In the genomic region with DNA sequence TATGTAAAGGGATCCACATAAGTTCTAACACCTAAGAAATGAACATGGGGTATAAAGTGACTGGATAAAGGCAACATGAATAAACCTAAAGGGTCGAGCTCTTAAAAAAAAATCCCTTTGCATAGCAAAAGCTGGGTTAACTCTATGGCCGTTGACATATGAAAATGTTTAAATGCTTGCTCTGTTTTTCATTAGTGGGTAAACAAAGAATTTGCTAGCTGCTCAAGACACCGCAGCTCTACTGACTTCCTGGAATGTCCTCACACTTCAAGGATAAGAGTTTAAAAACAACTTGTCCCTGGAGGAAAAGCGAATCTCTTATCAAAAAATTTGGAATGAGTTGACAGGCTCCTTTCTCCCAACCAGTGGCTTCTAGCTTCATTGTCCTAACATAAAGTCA, we compare ENCODE assay signal across 32 mouse cellular contexts.
DNase-seq lines count a peak whose midpoint lies in the region; ATAC-seq lines count a peak whose summit lies in the region.
"Had no signal": no experiment of that assay in that cellular context is flagged by ENCODE, and none has a peak within 500 bp of the region (broad histone marks: within the 10 kb centered on the region; RNA-seq: fewer than 3 reads in every experiment).

No protein-coding gene starts in this region.

- ATAC-seq in embryonic facial prominence, embryonic 11.5 days (replicated peaks; ENCODE audit: insufficient number of reproducible peaks, low FRiP score, low TSS enrichment, low read depth): no peak
- ATAC-seq in embryonic facial prominence, embryonic 15.5 days (ENCODE audit: insufficient number of reproducible peaks, low FRiP score, low TSS enrichment, low read depth): no peak
- ATAC-seq in erythroblast, adult 5-6 weeks (replicated peaks; ENCODE audit: low FRiP score, poor library complexity, severe bottlenecking): no peak
- ATAC-seq: forebrain, embryonic 13.5 days; forebrain, embryonic 16.5 days; hindbrain, embryonic 16.5 days; inflammation-experienced regulatory T-cells, adult 6 months; intestine, embryonic 16.5 days had no signal

- H3K4me3 ChIP-seq in embryonic facial prominence, embryonic 11.5 days (ENCODE audit: low read depth, low read length): no peak overlapping the region
- H3K4me3 ChIP-seq in embryonic facial prominence, embryonic 10.5 days: no peak overlapping the region
- no peak overlapping the region for H3K4me3 ChIP-seq in embryonic facial prominence, embryonic 15.5 days (replicated peaks)
- no peak overlapping the region for H3K4me3 ChIP-seq in limb, embryonic 10.5 days
- H3K4me3 ChIP-seq: embryonic facial prominence, embryonic 13.5 days; forebrain, embryonic 10.5 days; forebrain, embryonic 13.5 days; heart, embryonic 12.5 days; heart, embryonic 15.5 days; hindbrain, embryonic 10.5 days; hindbrain, embryonic 13.5 days had no signal

- peak; percentile 74 for DNase-seq in embryonic facial prominence, embryonic 11.5 days (ENCODE audit: low spot score)
- no peak for DNase-seq in embryonic facial prominence, embryonic 10.5 days (ENCODE audit: low spot score)
- peak; percentile 9 for DNase-seq in 3T3-L1 (ENCODE audit: low read depth, low spot score)
- no peak for DNase-seq in limb, embryonic 10.5 days (ENCODE audit: low spot score)
- DNase-seq in urinary bladder, postnatal 10 days (ENCODE audit: low spot score): no peak
- DNase-seq in right cerebral cortex, postnatal 25 days: no peak
- DNase-seq: adrenal gland, adult 8-10 months; adrenal gland, postnatal 25 days; B cell, adult 2 months; cerebellum, adult 11-12 months; cerebellum, adult 8-10 months; cerebellum, postnatal 10 days; cerebellum, postnatal 36 days; gastrocnemius, postnatal 10 days; heart, adult 11 months; heart, postnatal 10 days; heart, postnatal 36 days had no signal

- no peaks in the 10 kb centered on the region for H3K36me3 ChIP-seq in embryonic facial prominence, embryonic 11.5 days (replicated peaks; ENCODE audit: control insufficient read depth, insufficient read depth, low read depth, low read length)
- peaks cover 82% of the 10 kb centered on the region for H3K36me3 ChIP-seq in embryonic facial prominence, embryonic 10.5 days (replicated peaks)
- 0 out of 2 replicates have a peak, but pooled peaks cover 13% of the 10 kb centered on the region for H3K36me3 ChIP-seq in embryonic facial prominence, embryonic 15.5 days
- H3K36me3 ChIP-seq in limb, embryonic 10.5 days: peaks cover 78% of the 10 kb centered on the region
- H3K36me3 ChIP-seq: G1E; heart, embryonic 12.5 days; heart, embryonic 15.5 days had no signal

- H3K9me3 ChIP-seq in embryonic facial prominence, embryonic 11.5 days (replicated peaks; ENCODE audit: control insufficient read depth, low read length): no peaks in the 10 kb centered on the region
- H3K9me3 ChIP-seq in embryonic facial prominence, embryonic 10.5 days: no peaks in the 10 kb centered on the region
- H3K9me3 ChIP-seq in embryonic facial prominence, embryonic 15.5 days (replicated peaks): no peaks in the 10 kb centered on the region
- no peaks in the 10 kb centered on the region for H3K9me3 ChIP-seq in limb, embryonic 10.5 days (replicated peaks)
- H3K9me3 ChIP-seq: embryonic facial prominence, embryonic 13.5 days; forebrain, embryonic 10.5 days; forebrain, embryonic 13.5 days; heart, embryonic 12.5 days; heart, embryonic 15.5 days; hindbrain, embryonic 10.5 days; hindbrain, embryonic 13.5 days had no signal

- no peaks in the 10 kb centered on the region for H3K4me1 ChIP-seq in embryonic facial prominence, embryonic 11.5 days (ENCODE audit: control insufficient read depth, insufficient read depth, low read length)
- peaks cover 70% of the 10 kb centered on the region for H3K4me1 ChIP-seq in embryonic facial prominence, embryonic 10.5 days
- H3K4me1 ChIP-seq in embryonic facial prominence, embryonic 15.5 days: peaks cover 13% of the 10 kb centered on the region
- H3K4me1 ChIP-seq in limb, embryonic 10.5 days: peaks cover 62% of the 10 kb centered on the region

- no peak overlapping the region for H3K9ac ChIP-seq in embryonic facial prominence, embryonic 11.5 days (replicated peaks; ENCODE audit: low read length)
- H3K9ac ChIP-seq in embryonic facial prominence, embryonic 15.5 days: no peak overlapping the region
- H3K9ac ChIP-seq: embryonic facial prominence, embryonic 13.5 days; forebrain, embryonic 13.5 days; heart, embryonic 12.5 days; heart, embryonic 15.5 days; hindbrain, embryonic 13.5 days had no signal

- WGBS in embryonic facial prominence, embryonic 11.5 days: 27% methylated on average over 4 of the region's 4 CpGs
- WGBS in embryonic facial prominence, embryonic 10.5 days: 37% methylated on average over 4 of the region's 4 CpGs
- 31% methylated on average over 4 of the region's 4 CpGs for WGBS in embryonic facial prominence, embryonic 15.5 days
- WGBS in limb, embryonic 10.5 days: 32% methylated on average over 4 of the region's 4 CpGs

- H3K27me3 ChIP-seq in embryonic facial prominence, embryonic 11.5 days (ENCODE audit: control insufficient read depth, insufficient read depth, low read length): no peaks in the 10 kb centered on the region
- 0 out of 2 replicates have a peak, but pooled peaks cover 3% of the 10 kb centered on the region for H3K27me3 ChIP-seq in embryonic facial prominence, embryonic 10.5 days (replicated peaks; ENCODE audit: low read depth, poor library complexity, severe bottlenecking)
- no peaks in the 10 kb centered on the region for H3K27me3 ChIP-seq in embryonic facial prominence, embryonic 15.5 days
- H3K27me3 ChIP-seq in limb, embryonic 10.5 days (ENCODE audit: low read depth, poor library complexity, severe bottlenecking): no peaks in the 10 kb centered on the region
- H3K27me3 ChIP-seq: CH12.LX; embryonic facial prominence, embryonic 13.5 days; forebrain, embryonic 13.5 days; heart, embryonic 15.5 days; hindbrain, embryonic 13.5 days had no signal

- H3K27ac ChIP-seq in embryonic facial prominence, embryonic 11.5 days (replicated peaks; ENCODE audit: low read depth, low read length): no peak overlapping the region
- H3K27ac ChIP-seq in embryonic facial prominence, embryonic 10.5 days (replicated peaks): no peak overlapping the region
- peak overlapping the region; percentile 34; the same call in 1 of the 2 replicates for H3K27ac ChIP-seq in embryonic facial prominence, embryonic 15.5 days (replicated peaks)
- peak overlapping the region; percentile 30; the same call in 1 of the 2 replicates for H3K27ac ChIP-seq in limb, embryonic 10.5 days
- H3K27ac ChIP-seq: embryonic facial prominence, embryonic 13.5 days; forebrain, embryonic 10.5 days; forebrain, embryonic 13.5 days; heart, embryonic 15.5 days; hindbrain, embryonic 10.5 days; hindbrain, embryonic 13.5 days had no signal

- no peak overlapping the region for H3K4me2 ChIP-seq in embryonic facial prominence, embryonic 11.5 days (ENCODE audit: low read depth, low read length)
- H3K4me2 ChIP-seq in embryonic facial prominence, embryonic 15.5 days (replicated peaks): no peak overlapping the region
- H3K4me2 ChIP-seq: embryonic facial prominence, embryonic 13.5 days; forebrain, embryonic 13.5 days; heart, embryonic 12.5 days; heart, embryonic 15.5 days; hindbrain, embryonic 13.5 days had no signal

Comparison
In these comparisons a context has a peak if more than half of its experiments do, and no peak if none do; other contexts are left out.
1. DNase-seq: peak in embryonic facial prominence, embryonic 11.5 days (single experiment) and 3T3-L1 (single experiment); none in embryonic facial prominence, embryonic 10.5 days (single experiment), limb, embryonic 10.5 days (single experiment), urinary bladder, postnatal 10 days (single experiment) and right cerebral cortex, postnatal 25 days (single experiment).
2. H3K27ac ChIP-seq: peak in embryonic facial prominence, embryonic 15.5 days (single experiment) and limb, embryonic 10.5 days (single experiment); none in embryonic facial prominence, embryonic 11.5 days (single experiment) and embryonic facial prominence, embryonic 10.5 days (single experiment).